Mouse (Mus musculus): ENCODE data around the gene Galnt18.
A peak's percentile ranks its signal among the peaks of the same experiment; 100 is the strongest.

The Galnt18 gene

DNA sequence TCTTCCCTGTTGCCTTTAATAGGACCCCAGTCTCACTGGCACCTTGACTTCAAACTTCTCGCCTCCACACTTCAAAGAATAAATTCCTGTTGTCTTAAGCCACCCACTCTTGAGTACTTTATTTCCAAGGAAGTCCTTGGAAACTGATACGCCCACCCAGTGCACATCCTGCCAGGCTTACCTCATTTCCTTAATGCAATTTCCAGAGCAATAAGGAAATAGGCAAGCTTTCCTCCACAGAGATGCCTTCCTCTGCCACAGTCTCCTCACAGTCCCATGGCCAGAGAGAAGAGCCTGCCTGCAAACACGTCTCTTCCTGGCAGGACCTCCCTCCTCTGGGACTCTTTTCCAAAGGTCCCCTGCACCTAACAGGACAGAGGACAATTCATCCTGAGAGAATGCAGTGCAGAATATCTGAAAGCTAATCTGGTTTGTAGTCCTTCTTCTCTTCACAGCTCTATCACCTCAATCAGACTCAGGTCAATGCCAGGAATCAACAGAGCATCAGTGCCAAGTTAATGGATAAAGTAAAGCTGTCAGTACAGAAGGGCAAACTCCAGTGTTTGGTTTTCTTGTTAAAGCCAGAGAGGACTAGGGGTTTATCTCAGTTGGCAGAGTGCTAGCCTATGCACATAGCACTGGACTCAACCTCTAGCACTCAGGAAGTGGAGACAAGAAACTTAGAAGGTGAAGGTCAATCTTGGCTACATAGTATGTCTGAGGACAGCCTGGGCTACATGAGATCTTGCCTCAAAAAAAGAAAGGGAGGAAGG, 65.8 kb downstream of the Galnt18 start:
- peak; percentile 49 to 74 for DNase-seq

DNA sequence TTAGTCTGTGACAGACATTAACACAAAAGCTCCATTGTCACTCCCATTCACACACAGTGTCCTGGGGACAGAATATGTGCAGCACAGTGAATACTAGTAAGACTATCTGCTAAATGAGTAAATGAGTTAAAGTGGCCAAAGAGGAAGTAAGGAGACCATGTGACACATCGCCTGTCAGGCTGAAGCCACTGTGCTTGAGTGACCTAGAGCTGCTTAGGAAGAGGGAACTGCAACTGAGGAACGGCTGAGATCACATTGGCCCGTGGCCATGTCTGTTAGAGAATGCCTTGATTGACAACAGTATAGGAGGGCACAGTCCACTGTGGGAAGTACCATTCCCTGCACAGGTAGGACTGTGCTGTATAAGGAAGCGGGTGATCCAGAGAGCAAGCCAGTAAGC, 67.0 kb downstream of the Galnt18 start:
- no peak for DNase-seq

DNA sequence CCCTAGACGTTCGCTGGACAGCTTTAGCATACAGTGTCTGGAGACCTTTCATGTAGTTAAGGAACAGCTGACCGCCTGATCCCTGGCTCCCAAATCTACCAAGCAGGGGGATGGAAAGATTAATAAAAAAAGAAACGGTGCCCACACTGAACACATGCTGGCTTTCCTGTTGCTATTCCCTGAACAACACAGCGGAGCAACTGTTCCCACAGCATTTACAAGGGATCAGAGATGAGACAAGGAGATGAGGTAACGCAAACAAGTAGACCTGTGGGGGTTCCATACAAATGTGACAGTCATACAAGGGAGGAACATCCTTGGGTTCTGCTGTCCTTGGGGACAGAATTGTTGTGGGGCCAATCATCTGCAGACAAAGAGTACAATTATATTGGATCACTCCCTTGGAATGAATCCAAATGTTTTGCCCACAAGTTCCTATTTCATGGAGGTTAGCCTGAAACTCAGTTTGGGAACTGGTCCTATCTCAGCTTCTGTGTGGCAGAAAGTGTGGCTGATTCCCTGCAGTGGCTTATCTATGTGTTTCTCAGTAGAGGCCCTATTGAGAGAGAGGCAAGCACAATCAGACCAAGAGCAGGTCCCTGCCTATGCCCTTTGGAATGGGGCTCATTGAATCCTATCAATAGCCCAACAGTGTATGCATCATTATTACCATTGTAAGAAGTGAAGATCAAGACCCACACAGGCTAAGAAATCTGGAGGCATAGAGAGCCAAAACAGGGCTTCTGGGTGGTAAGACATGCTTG, 68.5 kb downstream of the Galnt18 start:
- no peak for DNase-seq

DNA sequence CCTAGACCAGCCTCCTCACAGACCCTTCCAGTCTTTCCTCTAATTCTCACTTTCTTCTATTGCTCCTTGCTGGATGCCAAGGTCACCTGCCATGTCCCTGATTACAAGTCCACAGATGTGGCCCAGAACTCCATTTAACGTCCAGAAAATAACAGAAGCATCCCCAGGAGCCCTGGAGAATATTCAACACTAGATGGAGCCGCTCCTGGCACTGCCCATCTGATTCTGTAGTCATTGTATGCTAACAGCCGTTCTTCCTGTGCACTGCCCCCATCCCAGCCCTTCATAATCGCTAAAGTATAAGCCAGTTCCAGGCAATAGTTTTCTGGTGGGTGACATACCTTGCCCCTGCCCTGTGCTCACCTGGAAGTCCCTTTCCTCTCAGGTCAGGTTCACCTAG, 69.5 kb downstream of the Galnt18 start:
- no peak for DNase-seq

DNA sequence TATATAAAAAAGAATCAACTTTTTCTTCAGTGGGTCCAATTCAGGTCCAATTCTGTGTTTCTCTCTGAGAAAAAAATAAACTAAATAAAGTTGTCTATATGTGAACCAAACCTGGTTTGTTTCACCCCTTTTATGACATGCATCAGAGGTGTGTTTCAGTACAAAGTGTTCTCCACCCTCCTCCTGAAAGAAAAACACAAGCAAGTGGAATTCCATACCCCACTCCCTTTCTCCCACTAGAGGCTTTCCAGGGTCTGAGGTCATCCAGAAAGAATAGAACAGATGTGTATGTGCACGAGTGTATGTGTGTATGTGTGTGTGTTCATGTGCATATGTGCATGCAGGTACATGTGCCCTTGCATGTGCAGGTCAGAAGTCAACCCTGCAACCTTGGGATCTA, 71.2 kb downstream of the Galnt18 start:
- DNase-seq = no peak

DNA sequence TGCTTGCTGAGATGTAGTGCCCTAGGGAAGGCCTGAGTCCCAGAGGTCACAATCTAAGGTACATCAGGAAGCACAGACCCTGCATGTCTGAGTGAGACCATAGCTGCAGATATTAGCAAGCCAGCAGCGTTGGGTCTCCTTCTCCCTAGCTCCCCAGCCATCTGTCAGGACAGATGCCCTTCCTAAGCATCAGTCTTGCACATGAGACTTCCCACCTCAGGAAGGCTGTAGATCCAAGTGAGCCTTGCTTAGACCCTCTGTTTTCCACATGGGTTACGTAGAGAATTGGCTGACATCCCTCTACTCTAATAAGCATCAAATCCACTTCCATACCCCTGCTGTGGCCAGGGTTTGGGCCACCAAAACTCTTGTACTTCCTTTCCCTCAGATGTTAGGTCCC, 76.8 kb downstream of the Galnt18 start:
- no peak for DNase-seq

- DNase-seq = no peak
Observed at GRCm38 (mm10) chr7:111701788-111702187, 78.0 kb downstream of the Galnt18 start.

- no peak for DNase-seq
Observed at GRCm38 (mm10) chr7:111699446-111699845, 80.3 kb downstream of the Galnt18 start.

DNA sequence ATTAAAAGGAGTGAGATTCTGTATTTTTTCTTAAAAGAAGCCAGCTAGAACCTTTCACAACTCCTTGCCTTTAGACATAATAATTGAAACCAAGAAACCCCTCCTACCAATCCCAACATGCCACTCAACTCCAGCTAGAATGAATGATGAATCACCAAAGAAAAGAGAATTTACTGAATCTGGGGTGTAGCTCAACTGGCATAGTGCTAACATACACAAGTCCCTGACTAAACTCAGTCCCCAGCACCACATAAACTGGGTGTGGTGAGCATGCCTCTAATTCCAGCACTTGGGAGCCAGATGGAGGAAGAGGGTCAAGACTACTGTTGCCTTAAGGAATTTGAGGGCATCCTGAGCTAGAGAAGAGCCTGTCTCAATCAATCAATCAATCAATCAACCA, 83.6 kb downstream of the Galnt18 start:
- DNase-seq = no peak

- DNase-seq = no peak
Observed at GRCm38 (mm10) chr7:111694312-111694711, 85.5 kb downstream of the Galnt18 start.

DNA sequence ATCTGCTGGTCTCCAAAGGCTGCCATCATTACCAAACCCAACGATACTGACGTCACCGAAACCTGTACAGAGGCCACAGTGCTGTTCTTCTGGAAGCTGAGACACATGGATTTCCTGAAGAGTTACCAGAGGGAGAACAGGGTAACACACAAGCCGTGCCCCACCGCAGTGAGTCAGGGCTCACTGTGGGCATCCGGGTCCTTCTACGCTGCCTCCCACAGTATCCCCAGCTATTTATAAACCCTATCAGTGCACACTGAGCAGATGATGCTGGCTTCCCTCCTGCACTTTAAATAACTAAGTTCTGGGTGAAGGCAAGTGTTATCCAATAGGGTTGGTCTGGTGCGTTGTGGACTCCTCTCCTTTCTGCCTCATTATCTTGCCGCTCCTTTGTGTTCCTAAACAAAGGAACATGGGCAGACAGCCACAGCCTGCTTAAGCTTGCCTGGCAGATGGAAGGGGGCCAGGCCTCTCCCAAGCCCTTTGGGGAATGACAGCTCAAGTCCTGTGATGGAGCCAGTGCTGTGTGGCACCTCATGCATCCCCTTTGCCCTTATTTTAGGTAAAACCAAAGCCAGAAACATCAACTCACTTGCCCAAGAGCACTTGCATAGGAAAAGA, 87.0 kb downstream of the Galnt18 start:
- no peak for DNase-seq

DNA sequence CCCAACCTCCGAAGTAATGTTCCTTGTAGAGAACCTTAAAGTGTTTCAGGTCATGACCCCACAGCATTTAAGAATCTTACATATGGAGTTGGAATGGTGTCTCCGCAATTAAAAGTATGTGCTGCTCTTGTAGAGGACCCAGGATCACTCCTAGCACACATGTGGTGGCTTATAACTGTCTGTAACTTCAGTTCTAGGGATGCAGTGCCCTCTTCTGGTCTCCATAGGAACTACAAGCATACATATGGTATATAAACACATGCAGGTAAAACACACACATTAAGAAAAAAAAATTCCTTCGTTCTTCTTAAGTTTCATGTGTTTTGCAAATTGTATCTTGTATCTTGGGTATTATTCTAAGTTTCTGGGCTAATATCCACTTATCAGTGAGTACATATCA, 99.7 kb downstream of the Galnt18 start:
- DNase-seq = no peak

- no peak for DNase-seq
Observed at GRCm38 (mm10) chr7:111676483-111676882, 103.3 kb downstream of the Galnt18 start.

GRCm38 (mm10) chr7:111672467-111672866, 107.3 kb downstream of the Galnt18 start:
- no peak for DNase-seq

DNA sequence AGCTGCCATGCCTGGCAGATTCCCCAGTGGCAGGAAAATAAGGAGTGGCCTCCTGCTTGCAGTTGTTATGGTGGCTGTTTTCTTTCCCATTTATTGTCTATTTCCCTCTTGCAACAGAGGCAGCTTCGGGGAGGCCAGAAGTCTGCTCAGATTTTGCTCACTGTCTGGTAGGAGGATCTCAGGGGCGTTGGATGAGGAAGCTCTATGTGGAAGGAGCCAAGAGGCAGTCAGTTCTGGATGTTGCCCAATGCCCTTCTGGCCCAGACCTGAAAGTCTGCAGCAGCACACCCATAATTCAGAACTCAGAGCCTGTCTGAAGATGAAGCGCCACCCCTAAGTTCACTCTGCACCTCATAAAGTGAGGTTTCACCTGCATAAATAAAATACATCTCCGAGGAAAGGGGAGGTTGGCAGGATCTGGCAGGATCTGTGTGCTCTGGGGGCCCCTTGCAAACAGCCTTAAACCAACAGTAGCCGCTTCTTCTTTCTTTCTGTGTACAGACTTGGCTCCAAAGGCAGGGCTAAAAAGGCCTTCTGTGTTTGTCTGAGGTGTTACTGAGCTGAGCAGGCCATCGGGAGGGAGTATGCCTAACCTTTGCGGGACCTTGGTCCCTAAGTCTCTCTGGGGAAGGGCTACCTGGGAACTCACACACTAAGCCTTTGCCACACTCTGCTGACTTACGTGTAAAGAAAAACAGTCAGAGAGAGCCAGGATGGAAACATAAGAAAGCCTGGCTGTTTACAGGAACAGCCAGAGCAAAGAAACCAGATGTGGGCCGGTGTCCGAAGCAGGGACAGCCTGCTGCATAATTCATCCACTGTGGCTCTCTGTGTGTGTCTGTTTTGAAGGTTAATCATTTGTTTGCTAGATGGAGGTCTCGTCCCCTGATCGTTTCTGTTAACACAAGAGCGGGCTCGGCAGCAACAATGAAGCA, 116.4 kb downstream of the Galnt18 start:
- DNase-seq = peak; percentile 20 to 23

DNA sequence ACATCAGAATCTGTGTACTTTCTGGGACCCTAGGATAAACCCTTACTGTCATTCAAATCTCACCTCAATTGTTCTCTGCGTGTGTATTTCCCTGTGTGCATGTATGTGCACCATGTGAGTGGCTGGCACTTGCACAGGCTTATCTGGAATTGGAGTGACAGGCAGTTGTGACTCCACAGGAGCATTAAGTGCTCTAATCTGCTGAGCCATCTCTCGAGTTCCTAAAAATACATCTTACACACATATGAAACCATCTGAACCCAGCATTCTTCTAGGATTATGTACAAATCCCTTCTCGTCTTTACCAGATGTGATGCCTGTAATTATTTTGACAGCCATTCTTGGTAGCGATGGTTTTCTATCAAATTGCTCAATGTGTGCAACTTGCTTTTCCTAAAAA, 121.2 kb downstream of the Galnt18 start:
- no peak for DNase-seq

GRCm38 (mm10) chr7:111655002-111655401, 124.8 kb downstream of the Galnt18 start:
- no peak for DNase-seq

DNA sequence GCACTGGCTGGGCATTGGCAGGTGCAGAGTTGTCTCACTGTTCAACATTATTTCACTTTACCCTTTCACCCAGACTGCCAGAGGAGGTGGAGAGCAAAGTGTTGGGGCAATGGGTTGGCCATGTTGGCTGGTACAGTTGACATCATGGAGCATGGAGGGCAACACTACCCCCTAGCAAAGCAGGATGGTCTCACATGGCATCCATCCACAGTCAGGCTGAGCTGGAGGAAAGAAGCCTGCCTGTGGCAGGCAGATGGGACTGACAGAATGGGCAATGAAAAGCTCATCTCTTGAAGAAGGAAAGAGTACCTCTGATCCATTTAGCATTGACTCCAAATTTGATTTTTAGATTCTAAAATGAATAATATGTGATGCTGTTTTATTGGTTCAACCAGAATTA, 125.3 kb downstream of the Galnt18 start:
- DNase-seq = no peak

- DNase-seq = no peak
Observed at GRCm38 (mm10) chr7:111644362-111644761, 135.4 kb downstream of the Galnt18 start.

- no peak for DNase-seq
Observed at GRCm38 (mm10) chr7:111638899-111639298, 140.9 kb downstream of the Galnt18 start.

- no peak for DNase-seq
Observed at GRCm38 (mm10) chr7:111638465-111638864, 141.3 kb downstream of the Galnt18 start.

DNA sequence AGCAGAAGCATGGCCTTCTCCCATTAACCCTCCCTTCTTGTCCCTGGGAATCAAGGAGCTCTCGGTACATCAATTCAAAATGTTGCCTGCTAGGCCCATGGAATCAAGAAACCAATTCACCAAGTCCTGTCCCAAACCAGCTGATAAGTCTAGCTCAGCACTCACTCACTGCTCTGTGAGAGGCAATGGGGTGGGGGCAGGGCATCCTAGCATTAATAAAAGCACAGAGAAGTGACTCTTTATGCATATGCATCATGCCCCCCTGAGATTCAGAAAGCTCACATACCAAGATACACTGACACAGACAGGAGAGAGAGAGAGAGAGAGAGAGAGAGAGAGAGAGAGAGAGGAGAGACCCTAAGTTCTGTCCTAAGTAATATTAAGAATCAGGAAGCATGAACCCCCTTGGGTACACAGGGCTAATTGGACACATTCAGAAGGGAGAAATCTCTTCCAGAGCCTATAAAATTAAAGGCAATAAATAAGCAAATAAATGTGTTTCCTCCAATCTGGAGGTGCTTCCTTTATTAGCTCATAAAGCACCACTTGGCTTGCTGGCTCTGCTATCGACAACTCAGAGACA, 141.8 kb downstream of the Galnt18 start:
- no peak for DNase-seq

Measured in kidney, adult 8-10 months (tissue).